Mouse (Mus musculus): Measurements from ENCODE around the gene Prrx1. TPM values are rescaled to one million over a fixed set of nuclear protein-coding genes. Genes with fewer than 3 reads are reported as not detected.
A peak's percentile ranks its signal among the peaks of the same experiment; 100 is the strongest.

Gene Prrx1
- polyA plus RNA-seq, 1 experiment from 2014 or later, result 29.7 TPM

DNA sequence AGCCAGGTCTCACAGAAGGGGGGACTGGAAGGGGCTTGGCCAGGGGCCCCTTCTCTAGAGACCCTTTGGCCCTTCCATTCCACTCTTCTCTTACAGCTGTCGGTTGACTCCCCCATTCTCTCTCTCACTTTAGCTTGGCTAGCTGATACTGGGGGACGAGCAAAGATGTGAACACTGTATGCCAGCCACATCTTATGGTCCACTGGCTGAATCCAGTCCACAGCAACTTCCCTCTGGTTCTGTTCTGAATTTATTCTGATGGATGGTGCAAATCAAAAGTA, 32.7 kb downstream of the Prrx1 start:
- 18% methylated on average over 2 of the region's 2 CpGs for WGBS
- Histone ChIP-seq H3K4me1 (peaks cover 25% of the 10 kb centered on the region), H3K27ac (0 out of 2 replicates have a peak overlapping the region, but pooled peaks have one; percentile 42), H3K27me3 (no peaks in the 10 kb centered on the region), H3K36me3 (replicated peaks) (no peaks in the 10 kb centered on the region), H3K4me2 (no peak overlapping the region), H3K9me3 (no peaks in the 10 kb centered on the region), H3K9ac (no peak overlapping the region), H3K4me3 (replicated peaks) (no peak overlapping the region)
- peak; percentile 51; the same call in 1 of the 2 replicates for ATAC-seq (ENCODE audit: low FRiP score)

DNA sequence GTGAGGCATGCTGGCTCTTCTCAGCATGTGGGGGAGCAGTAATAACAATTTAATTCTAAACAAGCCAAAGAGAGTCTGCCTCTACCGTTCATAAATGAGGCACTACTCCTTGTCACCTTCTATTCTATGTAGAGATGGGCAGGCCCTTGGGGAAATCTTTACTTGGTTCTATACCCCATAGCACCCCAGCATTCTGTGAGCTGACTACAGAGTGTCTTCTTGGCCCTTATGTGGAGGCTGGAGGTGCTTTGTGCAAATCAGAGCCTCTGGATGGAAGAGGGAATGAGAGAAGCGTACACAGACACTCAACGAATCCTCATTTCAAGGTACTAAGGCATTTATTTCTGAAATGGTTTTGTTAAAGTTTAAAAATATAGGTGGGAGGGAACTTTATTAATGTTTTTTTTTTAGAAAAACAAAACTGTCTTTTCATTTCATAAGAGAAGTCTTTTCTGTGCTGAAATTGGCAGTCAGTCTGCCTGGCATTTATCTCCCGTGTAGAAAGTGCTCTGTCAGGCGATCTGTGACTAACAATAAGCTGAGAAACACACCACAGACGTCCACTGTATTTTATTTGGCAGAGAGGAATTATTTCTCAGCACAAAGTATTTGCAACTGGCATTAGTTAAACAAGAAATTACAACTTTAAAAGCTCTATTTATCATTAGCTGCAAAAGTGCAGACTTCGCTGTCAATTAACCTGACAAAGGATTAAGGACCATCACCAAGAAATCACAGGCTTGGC, 33.2 kb downstream of the Prrx1 start:
- Histone ChIP-seq H3K4me2 (no peak overlapping the region), H3K4me1 (peaks cover 25% of the 10 kb centered on the region), H3K9ac (no peak overlapping the region), H3K4me3 (replicated peaks) (no peak overlapping the region), H3K27me3 (no peaks in the 10 kb centered on the region), H3K27ac (0 out of 2 replicates have a peak overlapping the region, but pooled peaks have one; percentile 42), H3K9me3 (no peaks in the 10 kb centered on the region), H3K36me3 (replicated peaks) (no peaks in the 10 kb centered on the region)
- 45% methylated on average over 7 of the region's 7 CpGs for WGBS
- no peak for ATAC-seq (ENCODE audit: low FRiP score)

DNA sequence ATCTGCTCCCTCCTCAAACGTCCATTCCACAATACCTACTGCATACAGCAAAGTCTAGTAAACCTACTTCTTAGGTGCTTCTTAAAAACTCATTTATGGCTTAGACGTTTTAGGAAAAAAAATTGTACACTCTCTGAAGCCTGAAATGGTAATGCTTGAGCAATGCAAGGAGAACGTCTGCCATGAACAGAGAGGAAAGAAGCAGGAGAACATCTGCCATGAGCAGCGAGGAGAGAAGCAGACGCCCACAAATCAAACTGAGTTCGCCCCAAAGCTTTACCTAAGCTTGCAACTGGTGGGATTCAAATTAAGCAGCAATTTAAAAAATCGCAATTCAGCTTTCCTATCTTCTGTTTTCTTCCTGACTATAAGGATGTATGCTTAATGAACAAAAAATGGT, 36.4 kb downstream of the Prrx1 start:
- no peak overlapping the region for H3K9ac ChIP-seq
- no peak for ATAC-seq (ENCODE audit: low FRiP score)
- no peak overlapping the region for H3K27ac ChIP-seq
- 90% methylated on average over 7 of the region's 7 CpGs for WGBS
- H3K4me2 ChIP-seq, result no peak overlapping the region
- no peaks in the 10 kb centered on the region for H3K36me3 ChIP-seq (replicated peaks)
- H3K27me3 ChIP-seq, result no peaks in the 10 kb centered on the region
- peaks cover 18% of the 10 kb centered on the region for H3K4me1 ChIP-seq
- H3K9me3 ChIP-seq, result no peaks in the 10 kb centered on the region
- H3K4me3 ChIP-seq (replicated peaks), result no peak overlapping the region

DNA sequence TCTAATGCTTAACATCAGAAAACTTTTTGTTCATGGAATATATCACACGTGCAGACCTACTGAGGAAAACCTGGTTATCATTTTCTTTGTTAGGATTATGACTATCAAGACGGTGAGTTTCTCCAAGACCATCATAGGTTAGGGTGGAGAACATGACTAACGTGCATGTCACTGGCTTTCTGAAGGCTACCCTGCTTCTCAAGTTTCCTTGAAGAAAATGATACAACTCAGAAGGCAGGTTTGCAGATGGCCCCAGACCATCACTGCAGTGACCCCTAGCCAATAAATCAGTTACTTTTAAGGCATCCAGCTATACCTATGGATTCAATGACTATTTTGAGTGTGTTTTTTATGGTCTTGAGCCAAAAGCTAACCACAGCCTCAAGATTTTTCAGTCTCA, 38.6 kb downstream of the Prrx1 start:
- no peak for ATAC-seq (ENCODE audit: low FRiP score)
- Histone ChIP-seq H3K4me1 (peaks cover 1% of the 10 kb centered on the region; the same call in 1 of the 2 replicates), H3K9ac (no peak overlapping the region), H3K4me2 (no peak overlapping the region), H3K27me3 (no peaks in the 10 kb centered on the region), H3K27ac (no peak overlapping the region), H3K4me3 (replicated peaks) (no peak overlapping the region), H3K9me3 (no peaks in the 10 kb centered on the region), H3K36me3 (replicated peaks) (no peaks in the 10 kb centered on the region)
- WGBS, result 87% methylated on average over 3 of the region's 3 CpGs

DNA sequence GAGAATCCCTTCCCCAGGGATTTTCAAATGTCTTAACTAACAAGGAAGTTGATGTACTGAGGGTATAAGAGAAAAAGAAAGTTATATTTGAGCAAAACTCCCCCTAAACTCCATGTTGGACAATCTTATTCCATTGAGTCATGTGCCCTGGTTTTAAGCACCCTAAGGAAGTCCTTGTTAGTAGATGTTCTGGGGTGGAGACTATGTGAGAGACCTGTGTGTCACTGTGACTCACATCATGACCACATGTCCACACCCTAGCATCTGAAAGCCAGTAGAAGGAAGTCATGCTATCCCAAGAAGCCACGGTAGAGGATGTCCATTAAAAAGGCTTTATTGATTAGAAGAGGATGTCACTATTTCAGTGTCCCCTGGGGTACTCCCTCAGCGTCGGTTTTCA, 40.4 kb downstream of the Prrx1 start:
- no peak overlapping the region for H3K4me3 ChIP-seq (replicated peaks)

DNA sequence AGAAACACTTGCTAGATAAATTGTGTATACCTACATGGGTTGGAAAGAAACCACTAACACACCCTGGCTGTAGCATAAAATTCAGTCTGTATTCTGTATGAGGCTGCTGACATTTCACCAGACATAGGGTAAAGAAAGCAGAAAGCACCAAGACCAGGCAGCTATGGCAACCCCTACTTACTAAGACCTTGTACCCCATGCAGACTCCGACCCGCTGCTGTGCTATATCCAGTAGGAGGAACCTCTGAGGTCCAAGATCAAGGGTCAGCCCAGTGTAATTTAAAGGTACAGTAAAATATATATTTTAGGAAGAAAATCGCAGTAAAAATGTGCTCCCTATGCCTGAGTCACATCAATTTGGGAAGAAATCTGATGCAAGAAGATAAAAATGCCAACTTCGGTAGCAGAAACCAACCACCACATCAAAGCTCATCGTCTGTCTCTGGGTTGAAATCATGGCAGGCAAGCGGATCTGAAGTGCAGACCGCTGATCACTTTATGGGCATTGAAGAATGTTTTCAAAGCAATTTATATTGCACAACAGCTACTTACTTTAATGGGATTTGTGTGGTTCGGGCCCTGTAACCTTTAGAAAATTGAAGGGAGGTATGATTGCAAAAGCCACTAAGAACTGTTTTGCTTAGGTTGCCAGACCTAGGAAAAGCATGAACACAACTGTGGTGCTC, 46.5 kb downstream of the Prrx1 start:
- Histone ChIP-seq H3K9me3 (no peaks in the 10 kb centered on the region), H3K27ac (no peak overlapping the region), H3K27me3 (no peaks in the 10 kb centered on the region), H3K36me3 (replicated peaks) (no peaks in the 10 kb centered on the region), H3K4me1 (no peaks in the 10 kb centered on the region), H3K9ac (no peak overlapping the region), H3K4me2 (no peak overlapping the region), H3K4me3 (replicated peaks) (no peak overlapping the region)
- no peak for ATAC-seq (ENCODE audit: low FRiP score)
- 90% methylated on average over 8 of the region's 8 CpGs for WGBS

More for the DNA sequence above, 40.4 kb downstream of the Prrx1 start:
- Histone ChIP-seq H3K9me3 (no peaks in the 10 kb centered on the region), H3K27ac (no peak overlapping the region), H3K4me2 (no peak overlapping the region), H3K9ac (no peak overlapping the region), H3K27me3 (no peaks in the 10 kb centered on the region), H3K36me3 (replicated peaks) (no peaks in the 10 kb centered on the region), H3K4me1 (no peaks in the 10 kb centered on the region)
- 93% methylated on average over 3 of the region's 3 CpGs for WGBS
- ATAC-seq (ENCODE audit: low FRiP score), result no peak

DNA sequence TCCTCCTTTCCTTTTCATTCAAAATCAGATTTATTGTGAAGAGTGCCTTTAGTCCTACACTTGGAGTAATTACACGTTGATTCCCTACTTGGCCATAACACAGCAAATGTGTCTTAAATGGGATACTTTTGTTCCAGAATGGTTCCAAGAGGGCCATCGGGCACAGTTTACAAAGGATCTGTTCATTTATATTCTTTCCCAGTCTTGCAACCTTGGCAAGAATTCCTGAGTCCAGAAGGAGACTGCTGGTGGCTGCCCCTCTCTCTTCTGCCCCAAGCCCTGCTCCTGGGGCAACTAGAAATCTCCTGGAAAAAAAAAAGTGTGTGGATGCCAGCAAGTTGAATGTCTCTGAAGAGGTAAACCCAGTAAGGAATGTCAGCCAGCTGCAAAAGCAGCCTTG, 56.2 kb downstream of the Prrx1 start:
- Histone ChIP-seq H3K4me2 (no peak overlapping the region), H3K27ac (no peak overlapping the region), H3K27me3 (no peaks in the 10 kb centered on the region), H3K9me3 (no peaks in the 10 kb centered on the region), H3K9ac (no peak overlapping the region), H3K4me1 (no peaks in the 10 kb centered on the region), H3K4me3 (replicated peaks) (no peak overlapping the region), H3K36me3 (replicated peaks) (peaks cover 5% of the 10 kb centered on the region; the same call in 1 of the 2 replicates)
- ATAC-seq (ENCODE audit: low FRiP score), result no peak
- 63% methylated on average over 2 of the region's 2 CpGs for WGBS

DNA sequence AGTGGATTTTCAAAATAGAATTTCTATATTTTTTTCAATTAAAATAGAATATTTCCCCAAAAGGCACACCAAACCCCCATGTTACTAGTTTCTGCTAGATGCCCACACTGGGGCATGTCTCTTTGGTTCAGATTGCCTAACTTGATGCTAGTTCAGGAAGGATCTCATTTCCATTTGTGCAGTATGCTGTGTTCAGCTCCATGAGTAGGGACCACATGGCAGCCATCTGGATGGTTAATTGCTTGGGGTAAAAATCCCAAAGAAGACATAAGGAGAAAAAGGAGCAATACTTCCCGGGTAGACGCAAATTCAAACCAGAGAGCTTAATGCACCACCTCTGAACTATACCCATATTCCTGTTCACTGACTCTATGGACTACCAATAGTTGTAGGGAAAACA, 57.6 kb downstream of the Prrx1 start:
- WGBS, result 87% methylated on average over 2 of the region's 2 CpGs
- no peak for ATAC-seq (ENCODE audit: low FRiP score)
- H3K36me3 ChIP-seq (replicated peaks), result peaks cover 5% of the 10 kb centered on the region; the same call in 1 of the 2 replicates

DNA sequence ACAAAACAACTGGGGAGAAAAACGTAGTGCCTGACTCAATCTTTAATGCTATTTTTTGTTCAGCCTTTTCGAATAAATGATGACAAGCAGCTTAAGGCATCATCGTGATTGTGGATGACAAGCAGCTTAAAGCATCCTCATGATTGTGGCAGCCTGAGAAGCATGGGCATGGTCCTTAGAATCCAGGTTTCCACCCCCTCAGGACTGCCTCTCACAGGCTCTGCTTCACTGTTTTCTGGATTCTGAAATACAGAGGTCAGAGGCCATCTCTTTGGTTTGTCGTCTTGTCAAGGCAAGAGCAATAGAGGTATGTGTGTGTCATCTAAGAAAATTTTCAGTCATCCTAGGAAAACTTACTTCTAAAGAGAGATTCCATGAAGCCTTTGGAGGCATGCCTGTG, 60.7 kb downstream of the Prrx1 start:
- Histone ChIP-seq H3K27ac (no peak overlapping the region), H3K9me3 (no peaks in the 10 kb centered on the region), H3K36me3 (replicated peaks) (0 out of 2 replicates have a peak, but pooled peaks cover 5% of the 10 kb centered on the region), H3K4me1 (no peaks in the 10 kb centered on the region), H3K4me3 (replicated peaks) (no peak overlapping the region), H3K27me3 (no peaks in the 10 kb centered on the region), H3K4me2 (no peak overlapping the region), H3K9ac (no peak overlapping the region)
- no peak for ATAC-seq (ENCODE audit: low FRiP score)
- 89% methylated on average over 4 of the region's 4 CpGs for WGBS

More for the DNA sequence above, 57.6 kb downstream of the Prrx1 start:
- H3K9me3 ChIP-seq, result no peaks in the 10 kb centered on the region
- H3K4me3 ChIP-seq (replicated peaks), result no peak overlapping the region
- no peaks in the 10 kb centered on the region for H3K27me3 ChIP-seq
- H3K4me2 ChIP-seq, result no peak overlapping the region
- no peak overlapping the region for H3K9ac ChIP-seq
- no peak overlapping the region for H3K27ac ChIP-seq
- H3K4me1 ChIP-seq, result no peaks in the 10 kb centered on the region

DNA sequence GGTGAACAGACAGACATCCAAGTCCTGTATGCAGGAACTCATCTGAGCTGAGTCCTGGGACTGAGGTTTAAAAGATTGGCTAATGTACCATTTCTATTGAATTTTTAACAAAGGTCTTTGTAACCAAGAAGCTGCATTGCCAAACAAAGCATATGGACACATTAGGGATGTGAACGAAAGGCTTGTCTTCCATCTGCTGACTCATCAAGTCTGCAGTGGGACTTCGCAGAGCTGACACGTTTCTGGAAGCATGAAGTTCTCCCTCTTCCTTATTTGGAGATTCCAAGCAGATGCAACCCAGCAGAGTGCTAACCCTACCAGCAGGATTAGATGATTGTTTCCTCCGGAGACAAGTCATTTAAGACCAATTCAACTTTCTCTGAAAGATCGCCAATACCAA, 61.2 kb downstream of the Prrx1 start:
- ATAC-seq (ENCODE audit: low FRiP score), result no peak
- Histone ChIP-seq H3K4me3 (replicated peaks) (no peak overlapping the region), H3K9ac (no peak overlapping the region), H3K4me1 (no peaks in the 10 kb centered on the region), H3K27ac (no peak overlapping the region), H3K27me3 (no peaks in the 10 kb centered on the region), H3K36me3 (replicated peaks) (0 out of 2 replicates have a peak, but pooled peaks cover 2% of the 10 kb centered on the region), H3K4me2 (no peak overlapping the region), H3K9me3 (no peaks in the 10 kb centered on the region)
- 88% methylated on average over 5 of the region's 5 CpGs for WGBS

DNA sequence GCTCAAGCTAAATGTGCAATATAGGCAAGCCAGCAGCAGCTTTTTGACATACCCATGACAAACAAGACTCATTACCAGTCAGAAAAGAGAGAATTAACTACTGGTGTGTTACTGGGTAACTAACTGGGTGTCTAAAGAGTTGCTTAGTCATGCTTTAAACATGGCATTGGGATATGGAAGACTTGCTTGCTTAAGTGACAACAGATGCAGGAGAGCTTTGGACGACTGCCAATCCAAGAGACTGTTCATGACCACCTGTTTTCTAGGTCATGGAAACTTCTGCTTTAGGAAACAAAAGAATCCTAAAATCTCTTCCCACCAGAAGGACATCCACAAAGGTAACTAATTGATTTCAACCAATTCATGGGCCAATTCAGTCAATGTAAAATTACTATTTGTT, 61.7 kb downstream of the Prrx1 start:
- Histone ChIP-seq H3K36me3 (replicated peaks) (no peaks in the 10 kb centered on the region), H3K4me1 (no peaks in the 10 kb centered on the region), H3K27me3 (no peaks in the 10 kb centered on the region), H3K4me2 (no peak overlapping the region), H3K9ac (no peak overlapping the region), H3K9me3 (no peaks in the 10 kb centered on the region), H3K4me3 (replicated peaks) (no peak overlapping the region), H3K27ac (no peak overlapping the region)
- WGBS, result 73% methylated on average over 1 of the region's 1 CpGs
- no peak for ATAC-seq (ENCODE audit: low FRiP score)

DNA sequence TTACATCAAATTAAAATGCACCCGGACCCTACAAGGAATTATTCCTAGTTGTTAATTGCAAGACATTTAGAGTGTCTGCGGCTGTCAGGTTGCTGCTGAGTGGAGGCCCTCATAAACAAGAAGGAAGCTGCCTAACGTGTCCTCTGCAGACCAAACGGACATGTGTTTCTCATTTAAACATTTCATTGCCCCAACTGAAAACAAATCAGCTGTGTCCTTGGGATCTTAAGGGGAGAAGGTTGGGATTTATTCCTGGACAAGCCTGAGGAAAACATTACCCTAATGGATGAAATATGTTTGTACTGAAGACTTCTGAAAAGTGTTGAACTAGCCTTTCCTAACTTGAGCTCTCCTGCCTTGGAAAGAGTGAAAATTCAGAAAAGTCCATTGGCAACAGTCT, 74.6 kb downstream of the Prrx1 start:
- H3K4me3 ChIP-seq (replicated peaks), result no peak overlapping the region

DNA sequence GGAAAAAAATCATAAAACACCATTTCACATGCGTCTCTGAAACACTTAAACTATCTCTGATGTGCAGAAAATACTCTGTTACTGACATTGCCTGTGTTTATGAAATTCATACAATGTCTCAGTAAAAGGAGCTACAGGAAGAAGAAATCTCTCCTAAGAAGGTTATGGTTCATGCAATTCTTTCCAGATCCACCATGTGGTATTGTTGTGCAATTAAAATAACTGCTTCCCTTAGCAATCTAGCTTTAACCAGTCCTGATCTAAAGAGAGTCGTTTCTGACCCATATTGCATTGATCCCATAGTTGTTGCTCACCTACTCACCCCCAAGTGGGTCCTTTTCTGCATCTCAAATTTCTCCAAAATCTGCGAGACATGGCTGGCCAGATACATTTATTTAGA, 82.3 kb downstream of the Prrx1 start:
- H3K9me3 ChIP-seq, result peaks cover 4% of the 10 kb centered on the region; the same call in 1 of the 2 replicates
- H3K9ac ChIP-seq, result no peak overlapping the region
- H3K4me2 ChIP-seq, result no peak overlapping the region
- no peaks in the 10 kb centered on the region for H3K36me3 ChIP-seq (replicated peaks)
- WGBS, result 88% methylated on average over 3 of the region's 3 CpGs
- no peaks in the 10 kb centered on the region for H3K4me1 ChIP-seq
- no peaks in the 10 kb centered on the region for H3K27me3 ChIP-seq
- no peak overlapping the region for H3K4me3 ChIP-seq (replicated peaks)
- no peak for ATAC-seq (ENCODE audit: low FRiP score)
- no peak overlapping the region for H3K27ac ChIP-seq

More for the DNA sequence above, 74.6 kb downstream of the Prrx1 start:
- no peak for ATAC-seq (ENCODE audit: low FRiP score)
- no peak overlapping the region for H3K27ac ChIP-seq
- H3K4me1 ChIP-seq, result no peaks in the 10 kb centered on the region
- no peaks in the 10 kb centered on the region for H3K27me3 ChIP-seq
- H3K36me3 ChIP-seq (replicated peaks), result no peaks in the 10 kb centered on the region
- H3K9me3 ChIP-seq, result no peaks in the 10 kb centered on the region
- no peak overlapping the region for H3K9ac ChIP-seq
- no peak overlapping the region for H3K4me2 ChIP-seq
- WGBS, result 70% methylated on average over 4 of the region's 4 CpGs

All from forebrain, embryonic 12.5 days (tissue).